Mouse (Mus musculus): Measurements from ENCODE around the gene Gtf2a2.

Gtf2a2 gene

GRCm38 (mm10) chr9:70012408-70012901 lies at the start of gene Gtf2a2:
Gene Gtf2a2, plus strand, starts transcription at chr9:70012550.
- DNase-seq (ENCODE audit: low spot score): peak; percentile 93

GRCm38 (mm10) chr9:69964370-69964769 lies 48.0 kb upstream of the Gtf2a2 start:
- no peak for DNase-seq (ENCODE audit: low spot score)

GRCm38 (mm10) chr9:69985526-69985925 lies 26.8 kb upstream of the Gtf2a2 start:
- DNase-seq (ENCODE audit: low spot score): no peak

- no peak for DNase-seq (ENCODE audit: low spot score)
Observed at GRCm38 (mm10) chr9:69986063-69986462, 26.3 kb upstream of the Gtf2a2 start.

DNA sequence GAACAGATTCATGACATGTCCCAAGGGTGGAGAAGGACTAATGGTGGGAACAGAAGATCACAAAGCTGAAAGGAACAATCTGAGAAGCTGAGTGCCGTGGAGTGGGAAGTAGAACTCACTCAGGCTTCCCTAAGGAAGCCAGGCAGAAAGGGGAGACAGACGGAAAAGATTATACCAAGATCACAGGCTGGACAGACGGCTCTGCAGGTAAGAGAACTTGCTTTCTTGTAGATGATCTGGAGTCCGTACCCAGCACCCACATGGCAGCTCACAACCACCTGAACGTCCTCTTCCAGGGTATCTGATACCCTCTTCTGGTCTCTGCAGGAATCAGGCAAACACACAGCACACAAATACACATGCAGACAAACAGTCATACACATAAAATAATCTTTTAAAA lies 25.8 kb upstream of the Gtf2a2 start:
- no peak for DNase-seq (ENCODE audit: low spot score)

DNA sequence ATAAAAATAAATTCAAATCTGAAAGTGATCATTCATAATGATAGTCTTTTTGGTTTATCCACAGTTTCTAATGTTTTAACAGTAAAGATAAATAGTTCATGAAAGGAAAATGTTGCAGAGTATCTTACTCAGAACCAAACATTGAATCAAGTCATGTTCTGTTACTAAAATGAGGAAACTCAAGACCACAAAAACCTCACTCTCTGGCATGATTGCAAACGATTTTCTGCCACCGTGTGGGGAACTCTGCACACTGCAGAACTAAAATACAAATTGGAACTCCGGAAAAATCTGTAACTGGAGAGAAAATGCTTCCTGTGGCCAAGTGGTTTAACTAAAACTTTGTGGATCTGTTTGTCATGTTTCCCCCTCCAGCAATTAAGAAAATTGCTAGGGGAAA lies 24.8 kb upstream of the Gtf2a2 start:
- DNase-seq (ENCODE audit: low spot score): peak; percentile 64

DNA sequence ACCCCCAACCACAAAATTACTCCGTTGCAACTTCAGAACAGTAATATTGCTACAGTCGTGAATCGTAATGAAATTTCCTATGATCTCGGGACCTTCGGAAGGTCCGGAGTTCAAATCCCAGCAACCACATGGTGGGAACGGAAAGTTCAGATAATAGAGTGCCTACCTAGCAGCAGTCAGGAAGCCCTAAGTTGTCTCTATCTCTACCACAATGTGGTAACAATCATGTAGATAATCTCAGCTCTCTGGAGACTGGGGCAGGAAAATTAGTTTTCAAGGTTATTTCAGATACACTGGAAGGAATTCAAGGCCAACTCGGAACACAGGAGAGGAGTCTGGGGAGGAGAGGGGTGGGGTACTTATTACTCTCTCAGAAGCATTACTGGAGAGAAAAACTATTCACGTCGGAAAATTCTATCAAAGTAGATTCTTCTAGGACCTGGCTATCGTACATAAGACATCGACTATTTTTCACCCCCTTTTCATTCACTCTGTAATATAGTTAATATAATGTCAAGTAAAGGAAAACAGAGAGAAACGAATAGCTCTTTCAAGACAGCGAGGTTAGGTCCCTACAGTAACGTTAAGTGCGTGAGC lies 23.5 kb upstream of the Gtf2a2 start:
- no peak for DNase-seq (ENCODE audit: low spot score)

- DNase-seq (ENCODE audit: low spot score): peak; percentile 96
Observed at GRCm38 (mm10) chr9:69989303-69990121, 22.8 kb upstream of the Gtf2a2 start, which contains the start of gene Bnip2. Gene Bnip2, plus strand, starts transcription at chr9:69989466.

- no peak for DNase-seq (ENCODE audit: low spot score)
Observed at GRCm38 (mm10) chr9:69990346-69990745, 22.0 kb upstream of the Gtf2a2 start.

GRCm38 (mm10) chr9:69992841-69993277 lies 19.5 kb upstream of the Gtf2a2 start:
- no peak for DNase-seq (ENCODE audit: low spot score)

- DNase-seq (ENCODE audit: low spot score): no peak
Observed at GRCm38 (mm10) chr9:69993479-69993878, 18.9 kb upstream of the Gtf2a2 start.

- no peak for DNase-seq (ENCODE audit: low spot score)
Observed at GRCm38 (mm10) chr9:69994547-69994946, 17.8 kb upstream of the Gtf2a2 start.

- no peak for DNase-seq (ENCODE audit: low spot score)
Observed at GRCm38 (mm10) chr9:69999318-69999717, 13.0 kb upstream of the Gtf2a2 start.

DNA sequence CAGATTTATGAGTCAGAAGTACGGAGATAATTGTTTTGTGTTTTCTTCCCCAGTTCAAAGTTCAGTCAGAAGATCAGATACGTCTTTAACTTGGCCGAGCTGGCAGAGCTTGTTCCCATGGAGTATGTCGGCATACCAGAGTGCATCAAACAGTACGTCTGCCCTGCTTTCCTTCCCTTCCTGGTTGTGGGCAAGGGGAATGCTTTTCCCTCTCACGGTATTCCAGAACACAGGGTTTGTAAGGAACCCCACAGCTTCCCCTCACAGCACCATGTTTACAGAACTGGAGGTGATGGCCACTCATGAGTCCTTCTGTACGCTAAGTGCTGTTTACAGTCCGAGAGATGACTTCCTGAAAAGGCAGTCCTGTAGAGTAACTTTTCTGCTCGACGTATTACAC lies 8.8 kb upstream of the Gtf2a2 start:
- no peak for DNase-seq (ENCODE audit: low spot score)

DNA sequence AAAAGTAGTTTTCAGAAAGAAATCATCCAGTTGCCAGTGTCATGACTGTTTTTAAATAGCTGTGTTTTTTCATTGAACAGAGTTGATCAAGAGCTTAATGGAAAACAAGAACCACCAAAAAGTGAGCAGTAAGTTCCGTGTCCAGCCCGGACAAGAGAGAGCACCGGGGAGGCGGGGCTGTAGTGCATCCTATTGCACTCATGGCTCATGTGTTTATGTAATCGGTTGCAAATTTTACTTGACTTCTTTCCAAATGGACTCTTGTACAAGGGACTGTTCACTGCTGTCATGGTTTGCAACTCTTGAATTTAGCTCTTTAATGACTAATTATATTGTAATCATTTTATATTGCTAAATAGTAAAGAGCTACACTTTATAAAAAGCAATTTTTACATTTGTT lies 5.4 kb upstream of the Gtf2a2 start:
- DNase-seq (ENCODE audit: low spot score): no peak

DNA sequence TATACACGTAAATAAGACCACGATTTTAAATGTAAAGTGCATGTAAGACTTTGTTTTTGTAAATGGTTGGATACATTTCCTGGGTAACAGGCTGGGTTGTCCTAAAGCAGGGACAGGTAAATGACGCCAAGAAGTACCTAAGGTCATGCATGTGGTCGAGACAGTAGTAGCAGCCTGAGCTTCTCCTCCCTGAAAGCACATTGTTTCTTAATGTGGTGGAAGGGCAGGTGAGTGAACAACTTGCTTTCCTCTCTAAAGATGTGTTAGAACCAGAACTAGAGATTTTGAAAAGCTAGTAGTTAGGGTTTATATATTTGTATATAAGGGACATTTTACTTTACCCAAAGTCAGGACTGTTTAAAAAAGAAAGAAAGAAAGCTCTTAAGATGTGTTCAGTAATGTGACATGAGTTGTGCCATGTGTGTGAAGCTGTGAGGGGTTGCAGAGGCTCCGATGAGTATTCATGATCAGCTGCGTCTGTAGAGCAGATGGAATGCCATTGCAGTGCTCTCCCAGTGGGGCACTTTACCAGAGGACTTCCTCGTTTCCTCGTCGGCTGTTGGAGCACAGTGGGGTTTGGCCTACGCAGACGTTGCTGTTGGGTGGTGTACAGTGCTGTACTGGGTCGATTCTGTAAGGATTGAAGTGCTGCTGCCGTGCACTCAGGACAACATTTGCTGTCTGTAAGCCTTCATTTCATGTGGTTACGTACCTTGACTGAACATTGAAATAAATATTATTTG lies 4.7 kb upstream of the Gtf2a2 start:
- no peak for DNase-seq (ENCODE audit: low spot score)

- DNase-seq (ENCODE audit: low spot score): no peak
Observed at GRCm38 (mm10) chr9:70009754-70010304, 2.5 kb upstream of the Gtf2a2 start.

DNA sequence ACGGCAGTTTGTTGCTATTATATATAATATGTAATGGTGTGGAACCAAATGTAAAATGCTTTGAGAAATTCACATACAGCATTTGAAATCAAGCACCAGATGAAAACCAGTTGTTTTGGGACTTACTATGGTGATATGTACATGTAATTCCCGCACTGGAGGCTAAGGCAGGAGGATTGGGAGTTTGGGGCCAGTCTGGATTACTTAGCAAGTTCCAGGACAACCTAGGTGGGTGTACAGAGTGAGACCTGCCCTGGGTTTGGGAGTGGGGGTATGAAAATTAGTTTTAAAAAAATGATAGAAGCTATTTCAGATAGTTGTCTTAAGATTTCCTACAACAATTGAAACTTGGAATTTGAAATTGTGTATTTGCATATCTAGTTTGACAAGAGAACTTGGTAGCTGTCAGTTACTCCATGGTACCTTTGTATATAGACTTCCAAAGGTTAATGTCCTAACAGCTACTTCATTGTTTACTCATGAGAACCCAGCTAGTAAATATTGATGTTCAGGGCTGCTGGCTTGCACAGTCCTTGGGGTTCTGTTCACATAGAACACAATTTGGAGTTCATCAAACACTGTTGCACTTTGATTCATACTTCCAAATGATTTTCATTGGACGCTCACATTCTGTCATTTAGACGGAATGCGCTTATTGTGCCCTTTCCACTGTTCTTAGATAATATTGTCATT lies 1.4 kb upstream of the Gtf2a2 start:
- no peak for DNase-seq (ENCODE audit: low spot score)

DNA sequence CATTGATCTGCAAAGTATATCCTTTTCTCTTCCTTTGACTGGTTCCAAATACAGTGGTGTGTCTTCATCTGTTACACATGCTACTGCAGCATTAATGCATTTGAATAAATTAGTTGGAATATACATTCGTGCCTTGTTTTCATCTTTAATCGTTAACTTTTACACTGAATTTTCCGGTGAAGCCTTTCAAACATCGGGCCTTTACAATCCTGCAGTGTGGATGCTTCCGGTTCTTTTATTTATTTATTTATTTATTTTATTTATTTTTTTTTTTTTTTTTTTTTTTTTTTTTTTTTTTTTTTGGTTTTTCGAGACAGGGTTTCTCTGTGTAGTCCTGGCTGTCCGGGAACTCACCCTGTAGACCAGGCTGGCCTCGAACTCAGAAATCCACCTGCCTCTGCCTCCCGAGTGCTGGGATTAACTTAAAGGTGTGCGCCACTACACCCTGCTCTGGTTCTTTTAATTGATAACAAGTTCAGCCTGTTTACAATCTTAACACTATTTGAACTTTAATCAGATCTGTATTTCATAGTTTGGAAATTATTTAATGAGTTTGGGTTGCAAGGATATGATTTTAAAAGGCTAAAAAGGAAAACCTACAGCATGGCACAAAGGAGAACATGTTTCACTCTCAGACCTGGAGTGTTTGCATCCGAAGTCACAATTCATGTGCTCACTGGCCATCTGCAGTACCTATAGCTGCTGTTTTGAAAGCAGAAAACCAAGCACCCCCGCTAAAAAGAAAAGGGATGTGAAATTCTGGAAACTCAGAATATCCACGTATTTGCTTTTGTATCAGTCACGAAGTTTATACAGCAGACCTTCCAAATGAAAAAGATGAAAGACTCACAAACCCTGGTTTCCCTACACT lies 578 bp upstream of the Gtf2a2 start:
- DNase-seq (ENCODE audit: low spot score): no peak

- DNase-seq (ENCODE audit: low spot score): no peak
Observed at GRCm38 (mm10) chr9:70015632-70016031, 3.3 kb downstream of the Gtf2a2 start.

- DNase-seq (ENCODE audit: low spot score): peak; percentile 26
Observed at GRCm38 (mm10) chr9:70018879-70019278, 6.5 kb downstream of the Gtf2a2 start.
